Mouse (Mus musculus): ENCODE measurements around the gene Dynlt1a.
"Not testable (repeated sequence)": the region's sequence is repeated elsewhere in the genome, so short reads cannot be mapped to it uniquely, and the experiment has no call there.

- TF ChIP-seq POLR2A (IDR thresholded peaks at IDR 0.05; ENCODE audit: control insufficient read depth, extremely low read depth, insufficient read depth, low read length, poor library complexity); CTCF (IDR thresholded peaks at IDR 0.05; ENCODE audit: borderline replicate concordance, control insufficient read depth, extremely low read depth, insufficient read depth, low read length, poor library complexity): not testable (repeated sequence)
Observed at GRCm38 (mm10) chr17:6269876-6270831, 47.1 kb downstream of the Dynlt1a start.
